Mouse (Mus musculus) spleen, adult 2 months (tissue): ENCODE measurements around the gene Hinfp. TPM values are rescaled to one million over a fixed set of nuclear protein-coding genes. Genes with fewer than 3 reads are reported as not detected.
"Not testable (repeated sequence)": the region's sequence is repeated elsewhere in the genome, so short reads cannot be mapped to it uniquely, and the experiment has no call there.

Experiments
- DNase-seq, 2 experiments: peaks; one replicate each; pipeline versions ENCODE4 v3.0.0 to v3.0.0-alpha.2; 2012 to 2021; ENCODE audit warnings: low spot score in 2 of 2, low read depth in 1 of 2
- H3K27ac ChIP-seq: fragments of 200-500 bp; 2 replicates; pipeline ENCODE4 v1.5.1; 2012; ENCODE audit warnings: low read length, inconsistent platforms; ENCODE audit not compliant: insufficient read depth
- H3K27me3 ChIP-seq: fragments of 200-500 bp; 2 replicates; pipeline ENCODE4 v1.6.1; 2012; ENCODE audit warnings: mild to moderate bottlenecking, moderate library complexity, low read length, inconsistent platforms; ENCODE audit not compliant: control insufficient read depth, insufficient read depth
- H3K36me3 ChIP-seq: fragments of 200-500 bp; 2 replicates; pipeline ENCODE4 v1.6.1; 2012; ENCODE audit warnings: mild to moderate bottlenecking, low read length, inconsistent platforms; ENCODE audit not compliant: control insufficient read depth, insufficient read depth
- H3K4me1 ChIP-seq: fragments of 200-500 bp; 2 replicates; pipeline ENCODE4 v1.6.1; 2011; ENCODE audit warnings: inconsistent platforms; ENCODE audit not compliant: control insufficient read depth, insufficient read depth, insufficient read length
- H3K4me3 ChIP-seq: fragments of 200-500 bp; 2 replicates; pipeline ENCODE4 v1.5.1; 2011; ENCODE audit warnings: mild to moderate bottlenecking, inconsistent platforms; ENCODE audit not compliant: insufficient read depth, insufficient read length; ENCODE audit errors: extremely low read depth
- CTCF ChIP-seq: fragments of 200-500 bp; IDR thresholded peaks from 2 replicates; pipeline ENCODE4 v1.5.1; 2011; ENCODE audit warnings: mild to moderate bottlenecking, inconsistent platforms; ENCODE audit not compliant: insufficient read depth, insufficient read length, insufficient replicate concordance; ENCODE audit errors: extremely low read depth
- POLR2A ChIP-seq: fragments of 200-500 bp; IDR thresholded peaks from 2 replicates; pipeline ENCODE4 v1.6.1; 2011; ENCODE audit warnings: low read depth, low read length, inconsistent platforms
- WGBS: fragments of 180-500 bp; shearing (Covaris S2); methylation state at CpG from one replicate; pipeline ENCODE4 v1.1.7; 2018; 5-methylcytosine and 5-hydroxymethylcytosine counted together
- polyA plus RNA-seq: library from polyadenylated mRNA; depleted of rRNA; stranded (reverse); fragments of >200 nt; gene quantifications from 2 replicates; pipeline ENCODE4 v1.2.3, GENCODE M21; 2012

Hinfp gene
- polyA plus RNA-seq, 1 experiment: 25.2 TPM

GRCm38 (mm10) chr9:44325768-44326370 is 20.4 kb upstream of the Hinfp start, which contains the start of gene Dpagt1:
Gene Dpagt1 (plus strand): TSS chr9:44326019.
- H3K4me3 ChIP-seq: peak within 1 kb of the TSS; percentile 78
- no peak for TF ChIP-seq POLR2A
- TF ChIP-seq CTCF: no peak
- DNase-seq: no peak
- peak within 1 kb of the TSS; percentile 52 for H3K27ac ChIP-seq
- H3K4me1 ChIP-seq: peaks cover 2% of the 10 kb centered on the region; the same call in 1 of the 2 replicates
- H3K27me3 ChIP-seq: no peaks in the 10 kb centered on the region
- WGBS: 3% methylated on average over 12 of the region's 12 CpGs
- H3K36me3 ChIP-seq: 0 out of 2 replicates have a peak, but pooled peaks cover 1% of the 10 kb centered on the region

GRCm38 (mm10) chr9:44325032-44325767 is 19.7 kb upstream of the Hinfp start:
- H3K27me3 ChIP-seq, DNase-seq, H3K4me1 ChIP-seq, H3K27ac ChIP-seq, H3K4me3 ChIP-seq, H3K36me3 ChIP-seq: not testable (repeated sequence)
- WGBS: 60% methylated on average over 7 of the region's 8 CpGs

- no peak overlapping the region for H3K27ac ChIP-seq
- no peak for TF ChIP-seq CTCF
- TF ChIP-seq POLR2A: no peak
- WGBS: 79% methylated on average over 6 of the region's 6 CpGs
- no peak for DNase-seq
- H3K4me3 ChIP-seq: no peak overlapping the region
- no peaks in the 10 kb centered on the region for H3K27me3 ChIP-seq
- 0 out of 2 replicates have a peak, but pooled peaks cover 1% of the 10 kb centered on the region for H3K36me3 ChIP-seq
- H3K4me1 ChIP-seq: peaks cover 8% of the 10 kb centered on the region; the same call in 1 of the 2 replicates
These were observed 18.7 kb upstream of the Hinfp start for GRCm38 (mm10) chr9:44324147-44324546.

- DNase-seq, H3K27ac ChIP-seq, H3K27me3 ChIP-seq, H3K4me3 ChIP-seq, H3K36me3 ChIP-seq, H3K4me1 ChIP-seq: not testable (repeated sequence)
- 89% methylated on average over 4 of the region's 4 CpGs for WGBS
These were observed 18.2 kb upstream of the Hinfp start for GRCm38 (mm10) chr9:44323656-44324055.

- peaks cover 6% of the 10 kb centered on the region for H3K36me3 ChIP-seq
- peak overlapping the region; percentile 25; the same call in 1 of the 2 replicates for H3K4me3 ChIP-seq
- no peaks in the 10 kb centered on the region for H3K27me3 ChIP-seq
- TF ChIP-seq CTCF (no peak), POLR2A (no peak)
- peak overlapping the region; percentile 1; the same call in 1 of the 2 replicates for H3K27ac ChIP-seq
- DNase-seq: no peak
- 24% methylated on average over 6 of the region's 6 CpGs for WGBS
- H3K4me1 ChIP-seq: peaks cover 9% of the 10 kb centered on the region
These were observed 15.3 kb upstream of the Hinfp start for GRCm38 (mm10) chr9:44320799-44321133.

GRCm38 (mm10) chr9:44319887-44320798 is 14.7 kb upstream of the Hinfp start, which contains the start of gene C2cd2l:
Gene C2cd2l (minus strand): TSS chr9:44320285.
- no peaks in the 10 kb centered on the region for H3K27me3 ChIP-seq
- H3K27ac ChIP-seq: peak within 1 kb of the TSS; percentile 73
- TF ChIP-seq POLR2A (peak; percentile 17; the same call in 1 of the 2 replicates), CTCF (no peak)
- H3K4me3 ChIP-seq: peak within 1 kb of the TSS; percentile 89
- H3K36me3 ChIP-seq: peaks cover 10% of the 10 kb centered on the region
- WGBS: 1% methylated on average over 66 of the region's 67 CpGs
- peak; percentile 66 to 81 for DNase-seq
- H3K4me1 ChIP-seq: peaks cover 8% of the 10 kb centered on the region
